Mouse (Mus musculus) brain, embryonic 14.5 days (tissue): Measurements from ENCODE around the gene Unc45a.

ENCODE experiments used
- CTCF ChIP-seq: fragments of 200-500 bp; IDR thresholded peaks from 2 replicates; pipeline ENCODE4 v1.5.1; 2012; ENCODE audit warnings: inconsistent platforms, mild to moderate bottlenecking, moderate library complexity, borderline replicate concordance; ENCODE audit not compliant: insufficient read depth, insufficient read length; ENCODE audit errors: extremely low read depth
- POLR2A ChIP-seq: fragments of 200-500 bp; IDR thresholded peaks from 2 replicates; pipeline ENCODE4 v1.6.1; 2012; ENCODE audit warnings: mild to moderate bottlenecking, inconsistent platforms, borderline replicate concordance; ENCODE audit not compliant: poor library complexity, insufficient read depth, insufficient read length, severe bottlenecking; ENCODE audit errors: extremely low read depth

- TF ChIP-seq CTCF (no peak), POLR2A (no peak)
Observed at GRCm38 (mm10) chr7:80367232-80367631, 26.4 kb upstream of the Unc45a start.
